Mouse (Mus musculus) lung, postnatal 0 days (tissue): Measurements from ENCODE around the gene Olfr630.

Experiments
- CTCF ChIP-seq: IDR thresholded peaks from 2 replicates; pipeline ENCODE4 v1.5.1; 2016; ENCODE audit warnings: antibody characterized with exemption, mild to moderate bottlenecking
- EP300 ChIP-seq: IDR thresholded peaks from 2 replicates; pipeline ENCODE4 v1.6.1; 2016; ENCODE audit warnings: antibody characterized with exemption, mild to moderate bottlenecking, control low read depth

DNA sequence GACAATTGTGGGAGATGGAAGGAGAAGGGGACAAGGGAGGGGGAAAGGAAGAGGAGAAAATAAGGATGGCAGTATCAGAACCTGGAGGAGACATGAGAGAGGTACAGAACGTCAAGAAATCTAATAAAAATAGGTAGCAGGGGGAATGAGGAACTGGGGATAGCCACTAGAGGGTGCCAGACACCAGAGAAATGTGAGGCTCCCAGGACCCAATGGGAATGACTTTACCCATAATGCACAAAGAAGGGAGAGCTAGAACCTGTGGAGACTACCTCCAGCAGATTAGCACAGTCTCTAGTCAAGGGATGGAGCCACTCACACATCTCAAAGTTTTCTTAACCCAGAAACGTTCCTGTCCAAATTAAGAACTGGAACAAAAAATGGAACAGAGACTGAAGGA is 45.1 kb downstream of the Olfr630 start:
- peak; percentile 21; the same call in 1 of the 2 replicates for TF ChIP-seq CTCF
- no peak for TF ChIP-seq EP300
